Mouse (Mus musculus) adrenal gland, adult 8-10 months (tissue): ENCODE data around the gene Aebp2. TPM values are rescaled to one million over a fixed set of nuclear protein-coding genes. Genes with fewer than 3 reads are reported as not detected.
"Not testable (repeated sequence)": the region's sequence is repeated elsewhere in the genome, so short reads cannot be mapped to it uniquely, and the experiment has no call there.

Experiments
- DNase-seq: peaks from one replicate; pipeline ENCODE4 v3.0.0; 2022
- total RNA-seq, 4 experiments: library from RNA; stranded (reverse); gene quantifications; 2 replicates each; pipeline ENCODE4 v1.2.4; 2022

Aebp2 gene
- total RNA-seq, 4 experiments from 2014 or later: 38.0 to 55.7 (median 50.2) TPM

DNA sequence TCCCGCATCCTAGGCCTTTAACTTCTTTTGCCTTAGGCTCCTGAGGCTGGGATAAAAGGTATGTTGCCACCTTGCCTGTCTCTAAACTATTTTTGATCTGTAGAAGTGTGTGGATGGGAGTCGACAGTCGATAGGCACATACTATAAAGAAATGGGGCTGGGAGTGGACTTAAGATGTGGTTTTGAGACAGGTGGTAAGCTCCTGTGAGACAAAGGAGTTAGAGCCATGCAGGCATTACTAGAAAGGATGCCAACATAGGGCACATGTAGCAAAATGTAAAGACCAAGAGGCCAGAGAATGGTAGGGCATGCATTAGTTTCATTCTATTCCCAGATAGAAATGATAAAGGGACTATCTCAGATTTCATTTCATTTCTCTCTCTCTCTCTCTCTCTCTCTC lies 34.5 kb downstream of the Aebp2 start:
- DNase-seq: no peak

DNA sequence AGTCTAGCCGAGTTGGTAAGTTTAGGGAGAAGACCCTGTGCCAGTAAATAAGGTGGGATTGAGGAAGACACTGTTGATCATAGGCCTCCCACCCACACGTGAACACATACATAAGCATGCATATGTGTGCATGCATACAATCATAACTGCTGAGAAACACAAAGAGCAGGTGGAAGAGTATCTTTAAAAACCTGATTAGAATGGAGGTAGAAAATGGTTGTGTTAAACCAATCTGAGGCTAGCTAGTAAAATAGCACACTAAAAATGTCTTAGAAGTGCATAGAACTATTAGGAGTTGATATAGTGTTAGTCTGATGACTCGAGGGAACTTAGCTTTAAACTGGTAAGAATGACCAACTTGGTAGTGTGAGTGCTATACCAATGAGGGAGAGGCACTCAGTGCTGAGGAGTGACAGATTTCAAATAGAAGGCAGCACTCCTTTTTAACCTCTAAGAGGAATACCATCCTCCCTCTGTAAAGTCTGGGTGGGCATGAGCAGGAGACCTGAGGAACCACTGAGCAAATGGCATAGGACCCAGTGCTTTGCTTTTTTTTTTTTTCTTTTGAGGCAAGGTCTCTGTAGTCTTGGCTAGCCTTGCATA lies 35.6 kb downstream of the Aebp2 start:
- DNase-seq: no peak

DNA sequence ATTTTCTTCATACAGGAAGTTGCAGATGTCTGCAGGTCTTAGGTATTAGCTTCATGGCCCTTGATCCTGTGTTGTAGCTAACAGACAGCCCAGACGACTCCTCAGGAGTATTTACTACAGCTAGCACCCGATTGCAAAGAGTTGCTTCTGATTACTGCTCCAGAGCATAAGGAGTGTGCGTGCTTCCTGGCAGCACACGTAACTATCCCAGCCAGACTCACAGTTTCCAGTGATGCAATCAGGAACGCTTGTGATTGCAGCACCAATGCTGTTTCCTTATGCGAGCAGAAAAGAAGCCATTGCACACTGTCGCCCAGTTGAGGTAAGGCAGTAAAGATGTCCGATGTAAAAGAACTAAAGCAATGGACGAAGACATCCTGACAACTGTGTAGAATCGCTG lies 38.6 kb downstream of the Aebp2 start:
- DNase-seq: no peak

DNA sequence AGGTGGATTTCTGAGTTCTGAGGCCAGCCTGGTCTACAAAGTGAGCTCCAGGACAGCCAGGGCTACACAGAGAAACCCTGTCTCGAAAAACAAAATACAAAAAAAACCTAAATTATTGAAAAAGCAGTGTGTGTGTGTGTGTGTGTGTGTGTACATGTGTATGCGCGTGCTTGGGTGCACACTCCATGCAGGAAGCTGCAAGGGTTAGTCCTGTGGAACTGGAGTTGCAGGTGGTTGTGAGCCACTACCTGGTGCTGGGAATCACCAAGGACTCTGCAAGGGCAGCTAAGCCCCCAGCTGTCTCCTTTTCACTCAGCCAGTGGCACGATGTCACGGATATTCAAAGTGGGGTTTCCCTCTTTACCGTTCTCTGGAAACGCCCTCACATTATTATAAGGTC lies 39.3 kb downstream of the Aebp2 start:
- no peak for DNase-seq

DNA sequence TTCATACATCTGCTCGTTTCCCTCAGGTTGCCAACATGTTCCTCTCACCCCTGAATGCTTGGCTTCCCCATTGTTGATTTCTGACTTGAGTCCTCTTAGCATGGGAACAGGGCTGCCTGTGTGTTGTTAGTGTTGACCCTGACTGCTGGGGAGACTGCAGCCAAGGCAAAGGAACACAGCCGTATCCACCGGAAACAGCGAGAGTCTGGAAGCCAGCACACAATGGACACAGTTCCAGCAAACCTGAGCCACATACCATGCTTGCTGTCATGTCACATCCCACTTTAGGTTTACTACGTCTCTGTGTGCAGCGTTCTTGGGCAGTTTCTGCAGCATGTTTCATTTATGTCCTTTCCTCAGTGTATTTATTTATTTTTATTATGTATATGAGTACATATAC lies 39.8 kb downstream of the Aebp2 start:
- no peak for DNase-seq

DNA sequence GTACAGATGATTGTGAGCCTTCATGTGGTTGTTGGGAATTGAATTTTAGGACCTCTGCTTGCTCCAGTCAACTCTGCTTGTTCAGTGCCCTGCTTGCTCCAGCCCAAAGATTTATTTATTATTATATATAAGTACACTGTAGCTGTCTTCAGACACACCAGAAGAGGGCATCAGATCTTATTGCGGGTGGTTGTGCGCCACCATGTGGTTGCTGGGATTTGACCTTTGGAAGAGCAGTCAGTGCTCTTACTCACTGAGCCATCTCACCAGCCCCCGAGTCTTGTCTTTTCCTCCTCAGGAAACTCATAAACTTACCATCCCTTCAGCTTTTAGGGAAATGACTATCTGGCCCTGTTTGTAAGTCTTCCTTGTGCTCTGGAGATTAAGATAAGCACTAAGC lies 40.2 kb downstream of the Aebp2 start:
- not testable (repeated sequence) for DNase-seq

DNA sequence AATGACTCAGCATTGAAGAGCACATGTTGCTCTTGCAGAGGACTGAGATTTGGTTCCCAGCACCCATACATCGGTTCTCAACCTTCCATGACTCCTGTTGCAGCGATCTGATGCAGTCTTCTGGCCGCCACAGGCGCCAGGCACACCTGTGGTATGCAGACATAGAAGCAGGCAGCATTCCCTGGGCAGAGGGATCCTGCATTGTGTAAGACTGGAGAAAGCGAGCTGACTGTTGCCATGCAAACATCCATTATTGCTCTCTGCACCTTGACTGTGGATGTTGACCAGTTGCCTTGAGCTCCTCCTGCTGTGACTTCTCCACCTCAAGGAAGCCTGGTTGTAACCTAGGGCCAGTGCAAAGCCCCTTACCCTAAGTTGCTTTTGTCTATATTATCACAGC lies 42.1 kb downstream of the Aebp2 start:
- no peak for DNase-seq

DNA sequence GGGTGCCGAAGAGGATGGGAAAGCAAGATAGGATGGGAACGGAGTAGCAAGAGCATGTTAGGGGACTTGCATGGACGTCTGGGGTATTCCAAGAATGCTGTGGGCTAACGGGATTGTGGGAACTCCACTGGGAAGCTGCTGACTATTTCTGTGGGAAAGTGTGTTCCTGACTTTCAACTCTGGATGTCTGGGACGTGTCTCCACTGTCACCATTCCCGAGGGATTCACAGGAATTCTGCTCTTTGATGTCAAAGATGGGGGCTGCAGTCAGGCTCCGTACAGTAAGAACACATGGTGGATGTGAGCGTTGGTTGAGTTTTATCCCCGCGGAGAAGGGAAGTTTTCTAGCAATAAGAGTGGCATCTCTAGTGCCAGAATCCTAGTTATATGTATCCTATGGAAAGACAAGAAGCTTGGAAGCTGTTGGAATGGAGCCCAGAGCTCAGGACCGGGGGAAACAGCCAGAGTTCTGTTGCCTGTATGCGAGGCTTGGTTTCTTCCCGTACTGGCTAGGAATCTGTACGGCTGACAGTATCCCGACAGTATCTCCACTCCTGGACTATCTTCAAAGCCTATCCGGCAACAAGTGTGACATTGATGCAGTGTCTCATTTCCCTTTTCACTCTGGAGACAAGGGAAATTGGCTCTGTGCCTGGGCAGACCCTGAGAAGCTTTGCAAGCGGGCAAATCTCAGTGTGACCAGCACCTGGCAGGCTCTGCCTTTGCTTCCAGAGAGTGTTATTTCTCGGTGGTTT lies 44.2 kb downstream of the Aebp2 start:
- DNase-seq: peak; percentile 30

DNA sequence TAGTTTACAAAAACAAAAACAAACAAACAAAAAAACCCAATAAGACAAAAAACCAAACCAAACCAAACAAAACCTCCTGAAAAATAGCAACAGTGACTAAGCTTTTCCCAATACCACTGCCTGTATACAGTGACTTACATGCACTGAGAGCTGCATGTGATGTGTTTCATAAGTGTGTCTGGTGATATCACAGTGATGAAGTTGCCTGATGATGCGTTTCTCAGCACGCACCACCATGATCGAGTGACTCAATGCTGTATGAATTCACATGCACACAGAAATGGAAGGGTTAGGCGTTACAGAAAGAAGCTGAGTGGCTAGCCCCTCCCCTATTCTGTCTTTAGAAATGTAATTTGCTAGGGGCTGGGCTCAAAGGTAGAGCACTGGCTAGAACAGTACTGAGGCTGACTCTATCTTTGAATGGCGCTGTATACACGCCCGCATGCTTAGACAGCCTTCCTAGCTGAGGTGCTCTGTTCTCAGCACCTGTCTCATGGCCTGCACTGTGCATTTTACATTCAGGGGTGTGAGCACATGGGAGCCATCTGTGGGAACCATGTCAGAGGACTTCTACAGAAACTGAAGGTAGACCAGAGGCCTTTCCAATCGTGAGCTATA lies 44.9 kb downstream of the Aebp2 start:
- DNase-seq: no peak

DNA sequence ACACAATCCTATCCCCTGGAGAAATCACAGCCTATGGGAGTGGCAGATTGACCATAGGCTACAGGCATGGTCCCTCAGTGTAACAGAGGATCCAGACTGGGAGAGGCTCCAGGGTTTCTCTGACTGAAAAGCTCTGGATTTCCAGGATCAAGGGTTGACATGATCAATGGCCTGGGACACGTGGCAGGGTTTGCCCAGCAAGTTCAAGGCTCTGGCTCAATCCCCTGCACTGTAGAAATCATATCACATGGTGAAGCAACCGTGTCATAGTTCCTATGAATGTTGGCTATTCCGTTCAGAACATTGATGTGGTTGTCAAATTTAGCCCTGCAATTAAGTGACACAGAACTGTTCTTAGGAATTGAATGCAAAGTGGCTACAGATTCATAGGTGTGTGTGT lies 52.0 kb downstream of the Aebp2 start:
- DNase-seq: peak; percentile 69

DNA sequence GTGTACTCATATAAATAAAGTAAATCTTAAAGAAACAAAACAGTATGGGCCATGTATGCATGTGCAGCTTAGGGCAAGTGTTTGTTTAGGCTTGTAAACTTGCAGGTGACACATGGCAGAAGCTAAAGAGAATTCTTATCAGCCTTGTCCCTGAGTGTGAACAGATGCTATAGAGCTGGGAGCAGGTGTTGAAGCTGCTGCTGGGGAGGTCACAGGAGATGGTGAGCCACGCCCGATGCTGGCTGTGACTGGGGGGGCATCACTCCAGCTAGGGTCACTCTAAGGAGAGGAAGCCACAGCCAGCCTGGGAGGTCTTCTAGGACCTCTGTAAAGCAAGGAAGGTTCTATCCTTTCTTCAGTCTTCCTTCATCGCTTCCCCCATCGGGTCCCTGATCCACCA lies 53.6 kb downstream of the Aebp2 start:
- DNase-seq: no peak

DNA sequence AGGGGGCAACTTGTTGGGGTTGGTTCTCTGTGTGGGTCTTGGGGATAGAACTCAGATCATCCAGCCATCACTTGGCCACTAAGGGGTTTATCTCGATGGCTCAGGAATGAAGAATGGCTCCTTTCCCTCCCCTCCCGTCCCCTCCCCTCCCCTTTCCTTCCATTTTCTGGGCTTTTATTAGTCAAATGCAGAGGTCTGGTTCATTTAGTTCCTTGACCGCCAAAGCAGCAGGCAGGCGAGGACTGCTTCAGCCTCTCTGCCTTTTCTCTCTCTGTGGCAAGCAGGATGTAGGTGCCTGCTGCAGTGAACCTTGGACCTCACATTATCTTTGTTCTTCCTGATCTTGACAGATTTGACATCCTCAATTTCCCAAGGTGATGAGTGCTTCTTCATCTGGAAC lies 54.6 kb downstream of the Aebp2 start:
- DNase-seq: no peak

DNA sequence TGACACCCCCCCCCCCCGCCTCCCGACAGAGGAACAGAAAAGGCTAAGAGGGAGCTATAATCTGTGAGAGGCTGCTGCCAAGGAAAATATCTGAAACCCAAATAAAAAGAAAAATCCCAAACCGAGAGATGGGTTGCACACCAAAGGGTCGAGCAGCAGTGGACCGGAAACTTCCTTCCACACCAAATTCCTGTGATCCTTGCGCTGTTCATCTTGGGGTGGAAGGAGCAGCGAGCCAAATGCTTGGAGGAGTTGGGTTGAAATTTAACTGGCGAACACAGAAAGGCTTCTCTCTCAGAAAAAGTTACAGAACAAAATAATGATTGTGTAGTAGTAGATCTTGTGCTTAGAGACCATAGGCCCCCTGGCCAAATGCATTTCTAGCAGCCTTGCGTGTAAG lies 55.5 kb downstream of the Aebp2 start:
- DNase-seq: no peak

DNA sequence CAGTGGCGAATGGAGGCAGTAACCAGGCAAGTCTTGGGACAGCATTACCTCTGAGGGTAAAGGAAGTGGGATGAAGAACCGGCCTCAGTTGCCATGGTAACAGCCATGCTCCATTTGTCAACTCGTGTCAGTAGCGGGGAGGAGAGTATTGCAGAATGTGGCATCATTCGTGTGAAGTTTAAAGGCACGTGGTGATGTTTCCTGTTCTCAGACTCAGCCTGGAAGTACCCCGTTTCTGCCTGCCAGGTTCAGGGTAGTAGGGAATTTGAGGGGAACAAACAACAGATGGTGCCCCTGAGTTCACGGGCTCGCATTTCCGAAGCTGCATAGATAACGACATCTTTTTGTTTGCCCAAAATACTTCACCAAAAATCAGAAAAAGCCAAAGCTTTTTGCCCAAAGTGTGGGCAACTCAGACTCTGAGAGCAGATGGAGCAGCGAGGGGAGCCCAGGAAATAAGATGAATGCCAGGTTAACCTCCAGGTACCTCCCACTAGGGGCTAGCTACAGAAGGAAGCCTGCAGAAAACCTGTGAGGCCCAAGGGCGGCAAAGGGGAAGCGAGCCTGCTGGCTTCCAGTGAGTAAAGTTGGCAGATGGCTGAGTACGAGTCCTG lies 56.3 kb downstream of the Aebp2 start:
- DNase-seq: no peak

DNA sequence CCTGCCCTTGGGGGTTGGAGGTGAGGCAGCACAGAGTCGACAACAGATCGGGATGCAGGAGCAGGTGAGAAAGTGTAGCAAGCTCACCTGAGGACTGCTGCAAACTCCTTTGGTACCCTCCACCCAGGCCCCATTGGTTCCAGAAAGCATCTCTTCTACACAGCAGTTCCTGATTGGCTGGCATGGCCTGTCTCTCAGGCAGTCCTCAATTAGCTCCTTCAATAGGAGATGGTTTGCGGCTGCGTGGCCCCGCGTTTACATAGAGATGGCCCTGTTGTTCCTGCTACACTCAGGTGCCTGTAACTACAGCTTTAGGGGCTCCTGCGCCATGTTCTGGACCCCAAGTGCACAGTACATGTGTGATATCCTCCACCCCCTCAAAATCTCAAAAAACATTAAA lies 58.2 kb downstream of the Aebp2 start:
- DNase-seq: no peak

DNA sequence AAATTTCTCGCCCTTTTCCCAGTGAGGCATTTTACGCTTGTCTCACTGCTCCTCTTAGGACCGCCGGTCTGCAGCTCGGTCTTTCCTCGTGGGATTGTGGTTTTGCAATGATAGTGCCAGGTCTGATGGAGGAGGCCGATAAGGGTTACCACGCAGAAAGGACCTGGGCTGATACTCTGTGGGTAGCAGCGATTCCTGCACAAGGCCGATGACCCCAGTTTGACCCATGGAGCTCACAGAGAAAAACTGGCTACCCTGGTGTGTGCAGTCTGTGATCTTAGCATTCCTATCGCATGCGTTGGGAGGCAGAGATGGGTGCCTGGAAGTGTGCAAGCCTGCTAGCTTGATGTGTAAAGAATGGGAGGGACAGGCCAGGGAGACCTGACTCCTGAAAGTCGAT lies 60.4 kb downstream of the Aebp2 start:
- no peak for DNase-seq

DNA sequence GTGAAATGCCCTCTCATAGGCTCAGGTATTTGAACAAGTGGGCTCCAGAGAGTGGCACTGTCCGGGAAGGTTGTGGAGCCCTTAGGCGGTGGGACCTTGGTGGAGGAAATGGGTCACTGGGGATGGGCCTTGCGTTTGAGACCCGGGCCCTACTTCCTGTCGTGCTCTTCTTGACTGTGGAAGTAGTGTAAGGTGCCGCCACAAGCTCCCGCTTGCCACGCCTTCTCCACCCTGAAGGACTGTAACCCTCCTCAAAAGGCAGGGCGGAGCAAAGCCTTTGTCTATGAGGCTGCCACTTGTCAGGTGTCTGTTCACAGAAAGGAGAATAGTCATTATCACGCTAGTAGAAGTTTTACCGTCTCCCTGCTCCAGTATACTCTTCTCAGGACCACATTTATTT lies 61.9 kb downstream of the Aebp2 start:
- no peak for DNase-seq

DNA sequence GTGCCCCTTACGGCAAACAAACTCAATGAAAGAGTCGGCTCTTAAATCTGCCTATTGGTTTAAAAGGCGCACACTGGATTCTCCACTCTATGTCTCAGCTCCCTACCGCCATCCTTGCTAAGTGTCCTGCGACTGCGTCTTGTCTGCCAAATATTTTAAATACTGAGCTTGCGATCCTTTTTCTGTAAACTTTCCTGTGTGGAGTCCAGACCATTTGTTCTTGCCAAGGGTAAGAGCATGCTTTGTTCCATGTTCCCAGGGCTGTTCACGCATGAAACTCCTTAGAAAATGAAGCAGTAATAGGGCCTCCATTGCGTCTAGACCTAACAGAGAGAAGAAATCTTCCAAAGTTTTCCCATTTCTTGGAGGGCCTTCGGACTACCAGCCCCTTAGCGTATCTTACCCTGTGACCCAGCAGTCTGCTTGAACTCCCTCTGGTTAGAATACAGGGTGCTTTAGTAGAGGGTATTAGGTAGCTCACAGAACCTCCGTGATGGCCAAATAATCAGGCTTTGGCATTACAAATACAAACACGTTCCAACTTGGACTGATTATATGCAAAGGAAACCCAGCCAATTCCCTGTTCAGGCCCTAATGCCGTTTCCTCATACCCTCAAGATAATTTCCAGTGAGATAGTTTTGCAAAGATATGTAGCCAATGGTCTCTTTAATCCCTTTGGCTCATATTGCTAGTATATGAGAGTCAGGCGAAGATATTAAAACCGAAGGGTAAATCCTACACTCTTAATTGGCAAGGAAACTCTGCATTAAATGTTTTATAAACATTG lies 67.3 kb downstream of the Aebp2 start:
- no peak for DNase-seq

DNA sequence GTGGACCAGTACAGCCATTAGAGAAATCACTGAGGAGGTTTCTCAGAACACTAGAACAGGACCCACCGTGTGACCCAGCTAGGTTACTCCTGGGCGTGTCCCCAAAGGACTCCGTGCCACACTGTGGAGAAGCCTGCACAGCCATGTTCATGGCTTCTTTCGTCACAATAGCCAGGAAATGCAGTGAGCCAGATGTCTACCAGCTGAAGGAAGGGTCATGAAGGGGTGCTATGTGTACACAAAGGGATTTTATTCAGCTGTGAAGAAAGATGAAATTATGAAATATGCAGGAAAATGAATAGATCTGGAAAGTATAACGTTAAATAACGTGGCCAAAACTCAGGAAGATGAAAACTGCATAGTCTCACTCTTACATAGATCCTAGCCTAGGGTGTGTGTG lies 69.7 kb downstream of the Aebp2 start:
- no peak for DNase-seq

DNA sequence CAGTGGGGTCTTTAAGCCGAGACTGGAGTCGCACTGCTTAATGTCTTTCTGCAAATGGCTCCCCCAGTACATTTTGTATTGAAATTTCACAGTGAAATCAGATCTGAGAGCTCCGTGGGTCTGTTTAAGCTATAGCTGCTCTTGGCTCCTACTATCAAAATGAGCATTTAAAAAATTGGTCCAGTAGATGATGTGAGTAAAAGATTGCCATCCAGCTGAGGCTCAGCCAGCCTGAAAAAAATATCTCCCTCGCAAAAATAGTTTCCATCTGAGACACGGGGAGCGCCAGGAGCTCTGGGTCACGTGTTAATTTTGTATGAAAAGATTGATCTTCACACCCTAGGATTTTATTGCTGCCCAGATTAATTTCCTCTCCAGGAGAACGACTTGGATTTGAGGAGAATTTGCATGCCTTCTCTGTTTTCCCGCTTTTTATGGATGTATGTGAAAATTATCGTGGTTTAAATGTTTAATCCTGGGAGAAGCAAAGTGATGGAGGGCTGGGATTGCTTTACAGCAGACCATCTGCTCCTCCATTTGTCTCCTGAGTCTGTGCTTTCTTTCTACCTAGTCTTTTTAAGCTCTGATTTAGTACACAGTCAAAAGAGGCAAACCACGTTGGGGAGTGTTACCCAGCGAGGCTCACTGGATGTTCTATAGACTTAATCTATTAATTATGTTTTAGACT lies 73.9 kb downstream of the Aebp2 start:
- no peak for DNase-seq

DNA sequence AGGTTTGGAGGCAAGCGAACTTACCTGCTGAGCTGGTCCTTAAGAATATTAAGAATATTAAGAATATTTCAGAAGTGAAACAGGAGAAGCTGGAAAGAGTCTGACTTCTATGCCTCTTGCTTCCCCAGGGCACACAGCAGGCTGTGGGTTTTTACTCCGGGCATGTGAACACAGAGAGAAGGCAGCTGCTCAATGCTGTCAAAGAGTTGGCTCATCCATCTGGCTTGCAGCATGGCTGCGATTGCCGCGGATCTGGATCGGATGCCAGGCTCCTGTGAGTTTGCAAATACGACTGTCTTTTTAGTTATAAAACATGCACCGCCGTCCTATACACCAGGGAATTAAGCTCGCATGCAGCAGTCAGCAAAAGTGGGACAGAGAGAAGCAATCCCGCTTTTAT lies 75.5 kb downstream of the Aebp2 start:
- DNase-seq: peak; percentile 14

DNA sequence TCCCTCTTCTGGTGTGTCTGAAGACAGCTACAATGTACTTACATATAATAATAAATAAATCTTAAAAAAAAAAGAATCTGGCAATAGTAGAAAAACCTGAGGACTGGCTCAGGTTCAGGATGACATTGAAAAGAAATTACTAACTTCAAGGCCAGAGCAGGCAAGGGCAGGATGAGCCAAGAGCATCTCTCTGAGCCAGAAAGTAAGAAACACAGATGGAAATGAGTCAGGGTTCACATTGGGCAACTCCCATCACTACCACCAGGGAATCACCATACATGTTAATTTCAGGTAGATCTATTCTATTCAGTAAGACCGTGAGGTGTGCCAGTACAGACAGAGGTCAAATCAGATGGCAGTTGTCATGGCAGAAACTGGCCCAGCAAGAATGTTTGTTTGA lies 76.1 kb downstream of the Aebp2 start:
- DNase-seq: peak; percentile 35
